ENCODE assay signal across 22 mouse cellular contexts in genomic region chr4:32360496-32360895, GRCm38 (mm10).
"Had no signal": no experiment of that assay in that cellular context is flagged by ENCODE, and none has a peak within 500 bp of the region (broad histone marks: within the 10 kb centered on the region; RNA-seq: fewer than 3 reads in every experiment).

No protein-coding gene starts in this region.

- H3K4me3 ChIP-seq: kidney, embryonic 15.5 days; limb, embryonic 13.5 days; limb, embryonic 15.5 days; liver, embryonic 12.5 days had no signal

- H3K27ac ChIP-seq: kidney, embryonic 15.5 days; kidney, postnatal 0 days; limb, embryonic 13.5 days; limb, embryonic 15.5 days; liver, embryonic 12.5 days had no signal

- H3K27me3 ChIP-seq: kidney, embryonic 15.5 days; limb, embryonic 13.5 days; limb, embryonic 15.5 days had no signal

- H3K36me3 ChIP-seq: kidney, embryonic 15.5 days; limb, embryonic 13.5 days; limb, embryonic 15.5 days; liver, embryonic 12.5 days had no signal

- DNase-seq: gastrocnemius, postnatal 14 days; gastrocnemius, postnatal 36 days; heart, adult 18-20 months; heart, postnatal 10 days; kidney, adult 11 months; kidney, adult 2 months; kidney, adult 9 months; kidney, postnatal 14 days; kidney, postnatal 36 days; layer of hippocampus, adult 9-11 months; layer of hippocampus, postnatal 36 days; left cerebral cortex, postnatal 4 days had no signal

- H3K4me2 ChIP-seq: heart, embryonic 11.5 days; hindbrain, embryonic 14.5 days; kidney, embryonic 15.5 days; limb, embryonic 13.5 days; limb, embryonic 15.5 days; liver, embryonic 12.5 days had no signal

- H3K9me3 ChIP-seq: kidney, embryonic 15.5 days; limb, embryonic 13.5 days; limb, embryonic 15.5 days; liver, embryonic 12.5 days had no signal

- H3K9ac ChIP-seq: hindbrain, embryonic 14.5 days; kidney, embryonic 15.5 days; limb, embryonic 13.5 days; limb, embryonic 15.5 days; liver, embryonic 12.5 days had no signal

- ATAC-seq: forebrain, embryonic 16.5 days; hindbrain, postnatal 0 days; intestine, embryonic 16.5 days; liver, embryonic 12.5 days had no signal
